Mouse (Mus musculus) Patski (cell line): ENCODE results near the gene Ehd1. TPM values are rescaled to one million over a fixed set of nuclear protein-coding genes. Genes with fewer than 3 reads are reported as not detected.

Experiments
- ATAC-seq: fragments of 100-300 bp; one replicate; pipeline ENCODE4 v1.8.0; 2021
- CTCF ChIA-PET: fragments of 350-600 bp; sonication (Branson Sonifier 250); formaldehyde crosslinking; loops from one replicate; lab custom pipeline; 2022; ENCODE audit warnings: inconsistent platforms; lab: Charles Lee
- POLR2A ChIA-PET: fragments of 350-600 bp; sonication (Branson Sonifier 250); formaldehyde crosslinking; loops from one replicate; lab custom pipeline; 2022; ENCODE audit warnings: antibody characterized with exemption, inconsistent platforms; lab: Charles Lee
- DNase-seq: peaks from one replicate; pipeline ENCODE4 v3.0.0-alpha.2; 2011; ENCODE audit warnings: low read depth, low spot score
- H3K27me3 ChIP-seq: fragments of 371-371 bp; one replicate; pipeline ENCODE4 v1.5.1; 2021
- CTCF ChIP-seq: fragments of 100-300 bp; IDR thresholded peaks from one replicate; pipeline ENCODE4 v1.5.1; 2021
- in situ Hi-C: fragments of 300-500 bp; cut with MboI; formaldehyde crosslinking; loops from 3 replicates; pipeline ENCODE4 v1.11.1; 2018; ENCODE audit warnings: low pct_unique_long_range_greater_than_20kb, mixed read lengths
- polyA plus RNA-seq: library from polyadenylated mRNA; unstranded; gene quantifications from one replicate; pipeline ENCODE4 v1.2.3, GENCODE M21; 2021

The Ehd1 gene
- polyA plus RNA-seq = 88.7 TPM

GRCm38 (mm10) chr19:6276426-6277421 is at the start of gene Ehd1:
Gene Ehd1 (plus strand): TSS chr19:6276725.
- TF ChIP-seq CTCF = no peak
- ChIA-PET POLR2A (interaction anchor here (0.6 to 4.9 kb wide), 6 partner anchors 10 to 27 kb away, joined by 3 to 28 read pairs (median 12); no protein-coding TSS in a partner anchor), CTCF (interaction anchor here (0.8 to 7.8 kb wide), 13 partner anchors 8 to 56 kb away, joined by 3 to 89 read pairs (median 4); partner anchors contain the start of gene Cdc42bpg)
- H3K27me3 ChIP-seq = no peaks in the 10 kb centered on the region
- ATAC-seq = peak; percentile 80
- in situ Hi-C loops = no loop called here
- DNase-seq = peak; percentile 94

DNA sequence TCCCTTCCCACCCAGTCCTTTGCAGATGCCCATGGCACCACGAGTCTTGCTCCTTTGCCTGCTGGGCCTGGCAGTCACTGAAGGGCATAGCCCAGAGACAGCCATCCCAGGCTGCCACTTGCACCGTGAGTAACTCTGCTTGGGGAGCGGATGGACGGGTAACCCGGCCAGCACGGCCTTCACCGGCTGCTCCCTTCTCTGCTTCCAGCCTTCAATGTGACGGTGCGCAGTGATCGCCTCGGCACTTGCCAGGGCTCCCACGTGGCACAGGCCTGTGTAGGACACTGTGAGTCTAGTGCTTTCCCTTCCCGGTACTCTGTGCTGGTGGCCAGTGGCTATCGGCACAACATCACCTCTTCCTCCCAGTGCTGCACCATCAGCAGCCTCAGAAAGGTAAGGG is 49.8 kb upstream of the Ehd1 start:
- DNase-seq (no peak), ATAC-seq (no peak)
- in situ Hi-C loops = no loop called here
- TF ChIP-seq CTCF = no peak
- no peaks in the 10 kb centered on the region for H3K27me3 ChIP-seq
- CTCF ChIA-PET = no interaction called here
- POLR2A ChIA-PET = no interaction called here

DNA sequence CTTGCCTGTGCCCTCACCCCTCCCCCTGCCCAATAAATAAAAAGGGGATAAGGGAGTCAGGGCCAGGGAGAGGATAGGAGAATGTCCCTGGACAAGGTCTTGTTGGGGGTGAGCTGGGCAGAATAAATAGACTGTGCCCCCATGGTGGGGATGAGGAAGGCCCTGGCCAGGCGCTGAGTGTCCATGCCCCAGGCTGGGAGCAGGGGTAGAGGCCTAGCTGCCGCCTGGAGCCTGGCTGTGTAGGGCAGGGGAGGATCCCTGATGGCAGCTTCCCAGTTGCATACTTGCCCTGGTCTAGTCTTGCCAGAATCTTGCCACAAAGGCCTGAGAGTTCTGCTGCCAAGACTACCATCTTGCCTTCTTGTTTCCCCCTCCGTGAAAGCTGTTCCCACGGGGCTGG is 48.7 kb upstream of the Ehd1 start:
- H3K27me3 ChIP-seq = no peaks in the 10 kb centered on the region
- in situ Hi-C loops = no loop called here
- ChIA-PET CTCF (interaction anchor here (1.0 to 1.9 kb wide), 2 partner anchors 9 to 11 kb away, joined by 3 to 7 read pairs; no protein-coding TSS in a partner anchor), POLR2A (interaction anchor here (0.7 to 1.8 kb wide), 4 partner anchors 9 to 161 kb away, joined by 3 to 4 read pairs (median 4); no protein-coding TSS in a partner anchor)
- ATAC-seq (no peak), DNase-seq (no peak)
- no peak for TF ChIP-seq CTCF

- DNase-seq = no peak
- no peaks in the 10 kb centered on the region for H3K27me3 ChIP-seq
- TF ChIP-seq CTCF = no peak
- ChIA-PET CTCF (interaction anchor here (1.3 to 1.5 kb wide), 3 partner anchors 11 to 128 kb away, joined by 3 to 4 read pairs (median 3); partner anchors contain the start of genes Arl2 and Atg2a), POLR2A (interaction anchor here (0.6 to 1.2 kb wide), 2 partner anchors 89 to 110 kb away, joined by 3 to 4 read pairs; partner anchors contain the start of genes Arl2 and Map4k2)
- no peak for ATAC-seq
- in situ Hi-C loops = loop anchor here (5.0 kb wide), 1 partner anchor 73 kb away; no protein-coding TSS in a partner anchor
Observed at GRCm38 (mm10) chr19:6230411-6230810, 46.1 kb upstream of the Ehd1 start.

DNA sequence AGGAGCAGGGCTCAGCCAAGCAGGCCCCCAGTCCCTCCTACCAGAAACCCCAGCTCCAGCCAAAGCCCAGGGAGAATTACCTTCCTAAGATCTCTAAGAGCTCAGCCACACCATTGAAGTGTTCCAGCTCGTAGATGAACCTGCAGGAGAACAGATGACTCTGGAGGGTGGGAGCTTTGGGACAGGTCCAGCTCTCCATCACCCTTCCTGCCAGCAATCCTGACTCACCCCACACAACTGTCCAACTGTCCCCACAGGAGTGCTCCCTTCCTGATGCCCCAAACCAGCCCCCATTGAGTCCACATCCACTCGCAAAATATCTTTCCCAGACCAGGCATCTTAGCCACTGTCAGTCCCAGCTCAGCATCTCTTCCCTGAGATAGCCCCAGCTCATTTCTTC is 45.5 kb upstream of the Ehd1 start:
- no peak for DNase-seq
- no peak for TF ChIP-seq CTCF
- CTCF ChIA-PET = interaction anchor here (1.3 to 1.5 kb wide), 2 partner anchors 10 to 90 kb away, joined by 3 read pairs; partner anchors contain the start of genes Arl2 and Atg2a
- no peak for ATAC-seq
- POLR2A ChIA-PET = interaction anchor here (1.0 to 1.2 kb wide), 2 partner anchors 74 to 89 kb away, joined by 4 read pairs; partner anchors contain the start of gene Arl2
- in situ Hi-C loops = loop anchor here (5.0 kb wide), 1 partner anchor 74 kb away; no protein-coding TSS in a partner anchor
- no peaks in the 10 kb centered on the region for H3K27me3 ChIP-seq

- DNase-seq (no peak), ATAC-seq (peak; percentile 66)
- ChIA-PET POLR2A (interaction anchor here (0.8 to 3.1 kb wide), 3 partner anchors 13 to 93 kb away, joined by 3 to 16 read pairs (median 5); partner anchors contain the start of genes Arl2 and Batf2), CTCF (interaction anchor here (0.7 to 1.3 kb wide), 2 partner anchors 67 to 92 kb away, joined by 3 to 5 read pairs; partner anchors contain the start of gene Arl2)
- TF ChIP-seq CTCF = no peak
- no peaks in the 10 kb centered on the region for H3K27me3 ChIP-seq
- in situ Hi-C loops = loop anchor here (5.0 kb wide), 1 partner anchor 76 kb away; no protein-coding TSS in a partner anchor
Observed at GRCm38 (mm10) chr19:6233647-6234046, 42.9 kb upstream of the Ehd1 start.

- ATAC-seq (no peak), DNase-seq (no peak)
- H3K27me3 ChIP-seq = no peaks in the 10 kb centered on the region
- TF ChIP-seq CTCF = no peak
- ChIA-PET CTCF (interaction anchor here (1.3 to 1.9 kb wide), 2 partner anchors 18 to 68 kb away, joined by 5 to 6 read pairs; no protein-coding TSS in a partner anchor), POLR2A (interaction anchor here (0.8 to 3.1 kb wide), 5 partner anchors 12 to 106 kb away, joined by 3 to 16 read pairs (median 3); partner anchors contain the start of genes Arl2, Batf2 and Snx15)
- in situ Hi-C loops = loop anchor here (5.0 kb wide), 1 partner anchor 77 kb away; no protein-coding TSS in a partner anchor
Observed at GRCm38 (mm10) chr19:6234337-6235083, 42.0 kb upstream of the Ehd1 start.

- ATAC-seq = peak; percentile 37
- H3K27me3 ChIP-seq = no peaks in the 10 kb centered on the region
- in situ Hi-C loops = no loop called here
- ChIA-PET POLR2A (interaction anchor here (0.8 to 3.1 kb wide), 5 partner anchors 14 to 107 kb away, joined by 3 to 16 read pairs (median 3); partner anchors contain the start of genes Arl2, Batf2 and Snx15), CTCF (interaction anchor here (1.1 to 1.9 kb wide), 2 partner anchors 18 to 94 kb away, joined by 5 to 6 read pairs; partner anchors contain the start of genes Arl2 and Batf2)
- TF ChIP-seq CTCF = no peak
- no peak for DNase-seq
Observed at GRCm38 (mm10) chr19:6235084-6236052, 41.2 kb upstream of the Ehd1 start, which contains the start of gene Ppp2r5b. Gene Ppp2r5b (minus strand): TSS chr19:6235872.
